Mouse (Mus musculus) kidney, postnatal 0 days (tissue): ENCODE data around the gene Spag4. TPM values are rescaled to one million over a fixed set of nuclear protein-coding genes. Genes with fewer than 3 reads are reported as not detected.

Source experiments
- ATAC-seq: fragments of 200-750 bp; cut with Nextera tagmentation; replicated peaks from 2 replicates; pipeline ENCODE4 v1.8.0; 2017; ENCODE audit warnings: low read depth, moderate number of reproducible peaks, moderate TSS enrichment, moderate library complexity; ENCODE audit not compliant: low FRiP score
- DNase-seq: peaks from one replicate; pipeline ENCODE4 v3.0.0-alpha.2; 2016; ENCODE audit warnings: low spot score
- H3K27ac ChIP-seq: fragments of 300-500 bp; sonication (generic); 2 replicates; pipeline ENCODE4 v1.5.1; 2014; ENCODE audit warnings: mild to moderate bottlenecking
- H3K27me3 ChIP-seq: fragments of 300-500 bp; sonication (generic); 2 replicates; pipeline ENCODE4 v1.6.1; 2014; ENCODE audit warnings: low read length, mixed read lengths; ENCODE audit not compliant: insufficient read depth
- H3K36me3 ChIP-seq: fragments of 300-500 bp; sonication (generic); 2 replicates; pipeline ENCODE4 v1.6.1; 2014; ENCODE audit warnings: low read length, mixed read lengths; ENCODE audit not compliant: insufficient read depth
- H3K4me1 ChIP-seq: fragments of 300-500 bp; sonication (generic); replicated peaks from 2 replicates; pipeline ENCODE4 v1.6.1; 2014; ENCODE audit warnings: antibody characterized with exemption, low read length, mixed read lengths; ENCODE audit not compliant: insufficient read depth
- H3K4me2 ChIP-seq: fragments of 300-500 bp; sonication (generic); 2 replicates; pipeline ENCODE4 v1.6.1; 2014; ENCODE audit warnings: mild to moderate bottlenecking, low read length, moderate library complexity, mixed read lengths
- H3K4me3 ChIP-seq: fragments of 300-500 bp; sonication (generic); replicated peaks from 2 replicates; pipeline ENCODE4 v1.5.1; 2014; ENCODE audit warnings: low read depth, low read length
- H3K9ac ChIP-seq: fragments of 300-500 bp; sonication (generic); 2 replicates; pipeline ENCODE4 v1.6.1; 2014; ENCODE audit warnings: low read depth, low read length
- H3K9me3 ChIP-seq: fragments of 300-500 bp; sonication (generic); replicated peaks from 2 replicates; pipeline ENCODE4 v1.6.1; 2016; ENCODE audit warnings: low read length, inconsistent platforms, mixed read lengths
- CTCF ChIP-seq: IDR thresholded peaks from 2 replicates; pipeline ENCODE4 v1.5.1; 2016; ENCODE audit warnings: antibody characterized with exemption, low read depth, mild to moderate bottlenecking, moderate library complexity
- whole genome bisulfite sequencing: fragments of 180-500 bp; shearing (Covaris S2); extraction: QIAGEN DNeasy Blood & Tissue Kit; methylation state at CpG from one replicate; pipeline ENCODE4 v1.1.7; 2014; 5-methylcytosine and 5-hydroxymethylcytosine counted together
- polyA plus RNA-seq: library from polyadenylated mRNA; unstranded; fragments of >200 nt; fragmentation: Nextera tagmentation; extraction: Ambion mirVana; gene quantifications from 2 replicates; pipeline ENCODE4 v1.2.1, GENCODE M21; 2015

Spag4 gene
- polyA plus RNA-seq, result 1.9 and 2.0 TPM in 2 replicates

GRCm38 (mm10) chr2:156065099-156066041 is at the start of gene Spag4:
TSS of gene Spag4 (plus strand) at chr2:156065175.
- Histone ChIP-seq H3K4me1 (peaks cover 8% of the 10 kb centered on the region; the same call in 1 of the 2 replicates), H3K36me3 (no peaks in the 10 kb centered on the region), H3K4me3 (peak within 1 kb of the TSS; percentile 76), H3K4me2 (peak within 1 kb of the TSS; percentile 100), H3K27me3 (no peaks in the 10 kb centered on the region), H3K27ac (peak within 1 kb of the TSS; percentile 79), H3K9me3 (no peaks in the 10 kb centered on the region), H3K9ac (peak within 1 kb of the TSS; percentile 62)
- ATAC-seq, result peak; percentile 82
- DNase-seq, result peak; percentile 74
- under 1% methylated on average over 69 of the region's 81 CpGs for WGBS
- TF ChIP-seq CTCF, result no peak

- H3K9me3 ChIP-seq, result no peaks in the 10 kb centered on the region
- WGBS, result 72% methylated on average over 3 of the region's 3 CpGs
- DNase-seq (no peak), ATAC-seq (no peak)
- no peak overlapping the region for H3K4me2 ChIP-seq
- no peak for TF ChIP-seq CTCF
- no peak overlapping the region for H3K9ac ChIP-seq
- H3K27ac ChIP-seq, result no peak overlapping the region
- H3K4me3 ChIP-seq, result no peak overlapping the region
- H3K4me1 ChIP-seq, result no peaks in the 10 kb centered on the region
- no peaks in the 10 kb centered on the region for H3K27me3 ChIP-seq
- H3K36me3 ChIP-seq, result peaks cover 56% of the 10 kb centered on the region
Measured at GRCm38 (mm10) chr2:156018106-156018505, 46.9 kb upstream of the Spag4 start.

GRCm38 (mm10) chr2:156021219-156021618 is 43.8 kb upstream of the Spag4 start:
- WGBS, result 85% methylated on average over 8 of the region's 8 CpGs
- Histone ChIP-seq H3K4me3 (no peak overlapping the region), H3K9me3 (no peaks in the 10 kb centered on the region), H3K4me2 (no peak overlapping the region), H3K9ac (no peak overlapping the region), H3K27me3 (no peaks in the 10 kb centered on the region), H3K27ac (no peak overlapping the region), H3K4me1 (no peaks in the 10 kb centered on the region), H3K36me3 (peaks cover 33% of the 10 kb centered on the region)
- no peak for ATAC-seq
- DNase-seq, result no peak
- no peak for TF ChIP-seq CTCF

- Histone ChIP-seq H3K36me3 (peaks cover 27% of the 10 kb centered on the region), H3K4me2 (no peak overlapping the region), H3K4me1 (no peaks in the 10 kb centered on the region), H3K9ac (no peak overlapping the region), H3K27me3 (no peaks in the 10 kb centered on the region), H3K9me3 (no peaks in the 10 kb centered on the region), H3K27ac (no peak overlapping the region), H3K4me3 (no peak overlapping the region)
- ATAC-seq (no peak), DNase-seq (no peak)
- no peak for TF ChIP-seq CTCF
- 73% methylated on average over 2 of the region's 2 CpGs for WGBS
Measured at GRCm38 (mm10) chr2:156021765-156022164, 43.2 kb upstream of the Spag4 start.

- H3K4me3 ChIP-seq, result no peak overlapping the region
- H3K9ac ChIP-seq, result no peak overlapping the region
- TF ChIP-seq CTCF, result no peak
- no peaks in the 10 kb centered on the region for H3K9me3 ChIP-seq
- ATAC-seq (no peak), DNase-seq (peak; percentile 21)
- no peak overlapping the region for H3K27ac ChIP-seq
- H3K4me2 ChIP-seq, result no peak overlapping the region
- no peaks in the 10 kb centered on the region for H3K36me3 ChIP-seq
- H3K4me1 ChIP-seq, result no peaks in the 10 kb centered on the region
- H3K27me3 ChIP-seq, result no peaks in the 10 kb centered on the region
Measured at GRCm38 (mm10) chr2:156025482-156025881, 39.5 kb upstream of the Spag4 start.

- ATAC-seq (no peak), DNase-seq (no peak)
- Histone ChIP-seq H3K4me1 (no peaks in the 10 kb centered on the region), H3K9ac (no peak overlapping the region), H3K9me3 (no peaks in the 10 kb centered on the region), H3K4me2 (no peak overlapping the region), H3K27me3 (no peaks in the 10 kb centered on the region), H3K4me3 (no peak overlapping the region), H3K27ac (no peak overlapping the region), H3K36me3 (no peaks in the 10 kb centered on the region)
- WGBS, result 84% methylated on average over 3 of the region's 3 CpGs
- no peak for TF ChIP-seq CTCF
Measured at GRCm38 (mm10) chr2:156039390-156039789, 25.6 kb upstream of the Spag4 start.
